12 mouse cellular contexts compared by ENCODE assay signal in genomic region chr14:122451551-122452145, GRCm38 (mm10). TPM values are rescaled to one million over a fixed set of nuclear protein-coding genes. Genes with fewer than 3 reads are reported as not detected.
A peak's percentile ranks its signal among the peaks of the same experiment; 100 is the strongest.
DNase-seq lines count a peak whose midpoint lies in the region; ATAC-seq lines count a peak whose summit lies in the region.
"Had no signal": no experiment of that assay in that cellular context is flagged by ENCODE, and none has a peak within 500 bp of the region (broad histone marks: within the 10 kb centered on the region; RNA-seq: fewer than 3 reads in every experiment).

No protein-coding gene starts in this region.

- peak overlapping the region; percentile 50; the same call in 1 of the 2 replicates for H3K4me3 ChIP-seq in heart, embryonic 13.5 days
- no peak overlapping the region; the same call in 1 of the 2 replicates for H3K4me3 ChIP-seq in forebrain, embryonic 11.5 days (ENCODE audit: low read depth, low read length)
- peak overlapping the region; percentile 40; the same call in 1 of the 2 replicates for H3K4me3 ChIP-seq in hindbrain, embryonic 14.5 days (replicated peaks; ENCODE audit: low read length)
- H3K4me3 ChIP-seq in neural tube, embryonic 11.5 days (ENCODE audit: low read depth, low read length), result no peak overlapping the region

- H3K4me2 ChIP-seq in heart, embryonic 13.5 days, result peak overlapping the region; percentile 83
- peak overlapping the region; percentile 89 for H3K4me2 ChIP-seq in forebrain, embryonic 11.5 days (ENCODE audit: low read depth, low read length, severe bottlenecking)
- H3K4me2 ChIP-seq in hindbrain, embryonic 14.5 days (replicated peaks), result peak overlapping the region; percentile 62
- H3K4me2 ChIP-seq in neural tube, embryonic 11.5 days (ENCODE audit: low read depth), result peak overlapping the region; percentile 73

- no peak overlapping the region for H3K9ac ChIP-seq in heart, embryonic 13.5 days
- peak overlapping the region; percentile 78; the same call in 1 of the 2 replicates for H3K9ac ChIP-seq in forebrain, embryonic 11.5 days (ENCODE audit: low read length)
- no peak overlapping the region for H3K9ac ChIP-seq in hindbrain, embryonic 14.5 days
- no peak overlapping the region for H3K9ac ChIP-seq in neural tube, embryonic 11.5 days (ENCODE audit: low read length)

- no peaks in the 10 kb centered on the region for H3K36me3 ChIP-seq in heart, embryonic 13.5 days
- no peaks in the 10 kb centered on the region for H3K36me3 ChIP-seq in forebrain, embryonic 11.5 days (ENCODE audit: control insufficient read depth, insufficient read depth, low read length)
- H3K36me3 ChIP-seq in hindbrain, embryonic 14.5 days (replicated peaks; ENCODE audit: control insufficient read depth, insufficient read depth), result no peaks in the 10 kb centered on the region
- no peaks in the 10 kb centered on the region for H3K36me3 ChIP-seq in neural tube, embryonic 11.5 days (ENCODE audit: control insufficient read depth, insufficient read depth, low read length)

- no peak for ATAC-seq in heart, embryonic 13.5 days (ENCODE audit: extremely low read depth, insufficient number of reproducible peaks, low FRiP score, low TSS enrichment)
- no peak for ATAC-seq in forebrain, embryonic 11.5 days (replicated peaks; ENCODE audit: low FRiP score)
- no peak for ATAC-seq in hindbrain, embryonic 14.5 days (ENCODE audit: low FRiP score)
- ATAC-seq in neural tube, embryonic 11.5 days (ENCODE audit: insufficient read depth, low FRiP score, low TSS enrichment), result no peak

- WGBS in heart, embryonic 13.5 days, result 56% methylated on average over 5 of the region's 5 CpGs
- WGBS in forebrain, embryonic 11.5 days, result 45% methylated on average over 5 of the region's 5 CpGs
- WGBS in hindbrain, embryonic 14.5 days, result 46% methylated on average over 5 of the region's 5 CpGs
- 59% methylated on average over 5 of the region's 5 CpGs for WGBS in neural tube, embryonic 11.5 days

- no peak for DNase-seq in heart, adult 9 months (ENCODE audit: low spot score in 2 of 2)
- DNase-seq in forebrain, embryonic 11.5 days (ENCODE audit: low spot score), result no peak
- peak; percentile 23 for DNase-seq in hindbrain, embryonic 14.5 days (ENCODE audit: low spot score)
- no peak for DNase-seq in neural tube, embryonic 11.5 days (ENCODE audit: low spot score)
- DNase-seq in gastrocnemius, adult 18-20 months (ENCODE audit: low spot score), result no peak
- no peak for DNase-seq in thymus, postnatal 0 days (ENCODE audit: low spot score)
- no peak for DNase-seq in MN1 (ENCODE audit: low spot score)
- DNase-seq: thymus, postnatal 25 days had no signal

- H3K4me1 ChIP-seq in heart, embryonic 13.5 days, result peaks cover 19% of the 10 kb centered on the region
- H3K4me1 ChIP-seq in forebrain, embryonic 11.5 days (replicated peaks; ENCODE audit: control insufficient read depth, insufficient read depth, low read length), result peaks cover 36% of the 10 kb centered on the region
- H3K4me1 ChIP-seq in hindbrain, embryonic 14.5 days (replicated peaks; ENCODE audit: control insufficient read depth, insufficient read depth, low read length), result peaks cover 25% of the 10 kb centered on the region
- peaks cover 23% of the 10 kb centered on the region for H3K4me1 ChIP-seq in neural tube, embryonic 11.5 days (ENCODE audit: control insufficient read depth, insufficient read depth, low read length)

- peaks cover 99% of the 10 kb centered on the region for H3K27me3 ChIP-seq in heart, embryonic 13.5 days (replicated peaks)
- peaks cover 25% of the 10 kb centered on the region; the same call in 1 of the 2 replicates for H3K27me3 ChIP-seq in forebrain, embryonic 11.5 days (ENCODE audit: control insufficient read depth, insufficient read depth, low read length)
- peaks cover 83% of the 10 kb centered on the region for H3K27me3 ChIP-seq in hindbrain, embryonic 14.5 days (ENCODE audit: control insufficient read depth, insufficient read depth, low read length)
- peaks cover 44% of the 10 kb centered on the region for H3K27me3 ChIP-seq in neural tube, embryonic 11.5 days (ENCODE audit: control insufficient read depth, insufficient read depth, low read length)

- H3K9me3 ChIP-seq in heart, embryonic 13.5 days, result no peaks in the 10 kb centered on the region
- H3K9me3 ChIP-seq in forebrain, embryonic 11.5 days (ENCODE audit: control insufficient read depth, low read length), result no peaks in the 10 kb centered on the region
- H3K9me3 ChIP-seq in hindbrain, embryonic 14.5 days (ENCODE audit: control insufficient read depth, low read length), result no peaks in the 10 kb centered on the region
- no peaks in the 10 kb centered on the region for H3K9me3 ChIP-seq in neural tube, embryonic 11.5 days (ENCODE audit: control insufficient read depth, low read length)

- no peak overlapping the region for H3K27ac ChIP-seq in heart, embryonic 13.5 days (replicated peaks)
- peak overlapping the region; percentile 76 for H3K27ac ChIP-seq in forebrain, embryonic 11.5 days (ENCODE audit: low read depth, low read length)
- peak overlapping the region; percentile 77; the same call in 1 of the 2 replicates for H3K27ac ChIP-seq in hindbrain, embryonic 14.5 days
- H3K27ac ChIP-seq in neural tube, embryonic 11.5 days (ENCODE audit: low read depth, low read length), result no peak overlapping the region

RNA-seq across cellular contexts. Expression of gene Gm5089, which starts 0.7 kb away (rescaled TPM):
- not detected in 2 replicates for polyA plus RNA-seq in heart, embryonic 13.5 days (2015; fragmentation: Nextera tagmentation; extraction: Ambion mirVana)
- polyA plus RNA-seq in forebrain, embryonic 11.5 days (2014; fragmentation: Nextera tagmentation; extraction: Ambion mirVana), result 1.7 and 2.4 TPM in 2 replicates
- polyA plus RNA-seq in hindbrain, embryonic 14.5 days (2014; fragmentation: Nextera tagmentation; extraction: Ambion mirVana), result 0.50 and 1.2 TPM in 2 replicates
- polyA plus RNA-seq in neural tube, embryonic 11.5 days (2014; fragmentation: Nextera tagmentation; extraction: Ambion mirVana), result 0.23 and 0.35 TPM in 2 replicates
- not detected for total RNA-seq in gastrocnemius, adult 18-20 months (2021)
- polyA plus RNA-seq in thymus, postnatal 0 days (2015; fragmentation: Nextera tagmentation; extraction: Ambion mirVana), result not detected in 2 replicates
- polyA plus RNA-seq: heart, embryonic 16.5 days; large intestine, adult 2 months; liver, embryonic 11.5 days had no signal

RNA-seq across cellular contexts. Expression of gene Zic5, which starts 13.8 kb away (rescaled TPM):
- 0.06 TPM in 1 of 2 replicates, not detected in the other for polyA plus RNA-seq in heart, embryonic 13.5 days (2015; fragmentation: Nextera tagmentation; extraction: Ambion mirVana)
- polyA plus RNA-seq in forebrain, embryonic 11.5 days (2014; fragmentation: Nextera tagmentation; extraction: Ambion mirVana), result 28.6 and 30.0 TPM in 2 replicates
- polyA plus RNA-seq in hindbrain, embryonic 14.5 days (2014; fragmentation: Nextera tagmentation; extraction: Ambion mirVana), result 11.6 and 14.0 TPM in 2 replicates
- 10.3 and 10.8 TPM in 2 replicates for polyA plus RNA-seq in neural tube, embryonic 11.5 days (2014; fragmentation: Nextera tagmentation; extraction: Ambion mirVana)
- total RNA-seq in gastrocnemius, adult 18-20 months (2021), result not detected
- polyA plus RNA-seq in thymus, postnatal 0 days (2015; fragmentation: Nextera tagmentation; extraction: Ambion mirVana), result not detected in 2 replicates
- polyA plus RNA-seq: heart, embryonic 16.5 days; large intestine, adult 2 months had no signal

RNA-seq across cellular contexts. Expression of gene Zic2, which starts 23.6 kb away (rescaled TPM):
- polyA plus RNA-seq in heart, embryonic 13.5 days (2015; fragmentation: Nextera tagmentation; extraction: Ambion mirVana), result not detected in 2 replicates
- 10.3 and 11.4 TPM in 2 replicates for polyA plus RNA-seq in forebrain, embryonic 11.5 days (2014; fragmentation: Nextera tagmentation; extraction: Ambion mirVana)
- polyA plus RNA-seq in hindbrain, embryonic 14.5 days (2014; fragmentation: Nextera tagmentation; extraction: Ambion mirVana), result 10.6 and 11.4 TPM in 2 replicates
- 6.3 and 7.6 TPM in 2 replicates for polyA plus RNA-seq in neural tube, embryonic 11.5 days (2014; fragmentation: Nextera tagmentation; extraction: Ambion mirVana)
- not detected for total RNA-seq in gastrocnemius, adult 18-20 months (2021)
- polyA plus RNA-seq in thymus, postnatal 0 days (2015; fragmentation: Nextera tagmentation; extraction: Ambion mirVana), result not detected in 2 replicates
- polyA plus RNA-seq: heart, embryonic 16.5 days; large intestine, adult 2 months; liver, embryonic 11.5 days had no signal

RNA-seq across cellular contexts. Expression of gene Gm10837, which starts 38.7 kb away (rescaled TPM):
- 0.09 TPM in 1 of 2 replicates, not detected in the other for polyA plus RNA-seq in heart, embryonic 13.5 days (2015; fragmentation: Nextera tagmentation; extraction: Ambion mirVana)
- 0.29 and 0.48 TPM in 2 replicates for polyA plus RNA-seq in forebrain, embryonic 11.5 days (2014; fragmentation: Nextera tagmentation; extraction: Ambion mirVana)
- polyA plus RNA-seq in hindbrain, embryonic 14.5 days (2014; fragmentation: Nextera tagmentation; extraction: Ambion mirVana), result 0.31 and 0.95 TPM in 2 replicates
- 0.51 and 0.54 TPM in 2 replicates for polyA plus RNA-seq in neural tube, embryonic 11.5 days (2014; fragmentation: Nextera tagmentation; extraction: Ambion mirVana)
- not detected for total RNA-seq in gastrocnemius, adult 18-20 months (2021)
- not detected in 2 replicates for polyA plus RNA-seq in thymus, postnatal 0 days (2015; fragmentation: Nextera tagmentation; extraction: Ambion mirVana)
- polyA plus RNA-seq: heart, embryonic 16.5 days; large intestine, adult 2 months; liver, embryonic 11.5 days had no signal

Comparison
In these comparisons a context has a peak if more than half of its experiments do, and no peak if none do; other contexts are left out.
1. H3K27ac ChIP-seq: peak in forebrain, embryonic 11.5 days (single experiment) and hindbrain, embryonic 14.5 days (single experiment); none in heart, embryonic 13.5 days (single experiment) and neural tube, embryonic 11.5 days (single experiment).
2. H3K4me3 ChIP-seq: peak in heart, embryonic 13.5 days (single experiment) and hindbrain, embryonic 14.5 days (single experiment); none in forebrain, embryonic 11.5 days (single experiment) and neural tube, embryonic 11.5 days (single experiment).
3. RNA of gene Zic5, which starts 13.8 kb away (polyA plus RNA-seq): 28.6 to 30.0 TPM in forebrain, embryonic 11.5 days, 11.6 to 14.0 TPM in hindbrain, embryonic 14.5 days and 10.3 to 10.8 TPM in neural tube, embryonic 11.5 days; 0.06 TPM in heart, embryonic 13.5 days and not detected in thymus, postnatal 0 days; every median in the first group is over 10 times any median in the second.
4. Peak in every context shown above with its lines, with median percentiles within 50 percentile points of each other: H3K4me2 ChIP-seq.